Mouse (Mus musculus) common myeloid progenitor, adult 5-6 weeks (primary cell): ENCODE data around the gene Ston2. TPM values are rescaled to one million over a fixed set of nuclear protein-coding genes. Genes with fewer than 3 reads are reported as not detected.
"Not testable (repeated sequence)": the region's sequence is repeated elsewhere in the genome, so short reads cannot be mapped to it uniquely, and the experiment has no call there.

Experiments used
- ATAC-seq: replicated peaks from 2 replicates; pipeline ENCODE4 v1.8.0; 2016; ENCODE audit warnings: low read depth, mild to moderate bottlenecking, moderate TSS enrichment, inconsistent platforms; ENCODE audit not compliant: poor library complexity, severe bottlenecking
- total RNA-seq: library from RNA; stranded (forward); fragments of 200-1000, 187-1606 nt; gene quantifications from 2 replicates; pipeline ENCODE4 v1.2.3, GENCODE M21; 2017

The Ston2 gene
- total RNA-seq, 1 experiment from 2014 or later, result 3.0 TPM

- no peak for ATAC-seq
Observed at GRCm38 (mm10) chr12:91752711-91753110, 35.5 kb downstream of the Ston2 start.

GRCm38 (mm10) chr12:91751893-91752597, 36.1 kb downstream of the Ston2 start:
- no peak for ATAC-seq

GRCm38 (mm10) chr12:91749543-91750184, 38.5 kb downstream of the Ston2 start:
- ATAC-seq, result no peak

GRCm38 (mm10) chr12:91748241-91748865, 39.8 kb downstream of the Ston2 start:
- ATAC-seq, result peak; percentile 46

- not testable (repeated sequence) for ATAC-seq
Observed at GRCm38 (mm10) chr12:91746839-91747238, 41.3 kb downstream of the Ston2 start.

- peak; percentile 74 for ATAC-seq
Observed at GRCm38 (mm10) chr12:91745758-91746290, 42.4 kb downstream of the Ston2 start.

GRCm38 (mm10) chr12:91744091-91744490, 44.1 kb downstream of the Ston2 start:
- peak; percentile 7; the same call in 1 of the 2 replicates for ATAC-seq

- ATAC-seq, result no peak
Observed at GRCm38 (mm10) chr12:91742916-91743315, 45.3 kb downstream of the Ston2 start.

- ATAC-seq, result no peak
Observed at GRCm38 (mm10) chr12:91738381-91738780, 49.8 kb downstream of the Ston2 start.

GRCm38 (mm10) chr12:91736221-91736980, 51.8 kb downstream of the Ston2 start:
- peak; percentile 72 for ATAC-seq

- peak; percentile 81 for ATAC-seq
Observed at GRCm38 (mm10) chr12:91734246-91735027, 53.8 kb downstream of the Ston2 start.

- ATAC-seq, result no peak
Observed at GRCm38 (mm10) chr12:91732729-91733448, 55.3 kb downstream of the Ston2 start.

- no peak for ATAC-seq
Observed at GRCm38 (mm10) chr12:91726202-91726601, 62.0 kb downstream of the Ston2 start.

GRCm38 (mm10) chr12:91723912-91724311, 64.3 kb downstream of the Ston2 start:
- ATAC-seq, result no peak

GRCm38 (mm10) chr12:91719134-91719533, 69.1 kb downstream of the Ston2 start:
- peak; percentile 84 for ATAC-seq

GRCm38 (mm10) chr12:91715686-91716085, 72.5 kb downstream of the Ston2 start:
- no peak for ATAC-seq

- ATAC-seq, result no peak
Observed at GRCm38 (mm10) chr12:91713358-91713757, 74.8 kb downstream of the Ston2 start.

GRCm38 (mm10) chr12:91711655-91712054, 76.5 kb downstream of the Ston2 start:
- ATAC-seq, result 0 out of 2 replicates have a peak, but pooled peaks have one; percentile 29

- ATAC-seq, result no peak
Observed at GRCm38 (mm10) chr12:91710876-91711275, 77.3 kb downstream of the Ston2 start.
